Mouse (Mus musculus): ENCODE measurements around the gene 4930467E23Rik.
"Not testable (repeated sequence)": the region's sequence is repeated elsewhere in the genome, so short reads cannot be mapped to it uniquely, and the experiment has no call there.

4930467E23Rik gene

DNA sequence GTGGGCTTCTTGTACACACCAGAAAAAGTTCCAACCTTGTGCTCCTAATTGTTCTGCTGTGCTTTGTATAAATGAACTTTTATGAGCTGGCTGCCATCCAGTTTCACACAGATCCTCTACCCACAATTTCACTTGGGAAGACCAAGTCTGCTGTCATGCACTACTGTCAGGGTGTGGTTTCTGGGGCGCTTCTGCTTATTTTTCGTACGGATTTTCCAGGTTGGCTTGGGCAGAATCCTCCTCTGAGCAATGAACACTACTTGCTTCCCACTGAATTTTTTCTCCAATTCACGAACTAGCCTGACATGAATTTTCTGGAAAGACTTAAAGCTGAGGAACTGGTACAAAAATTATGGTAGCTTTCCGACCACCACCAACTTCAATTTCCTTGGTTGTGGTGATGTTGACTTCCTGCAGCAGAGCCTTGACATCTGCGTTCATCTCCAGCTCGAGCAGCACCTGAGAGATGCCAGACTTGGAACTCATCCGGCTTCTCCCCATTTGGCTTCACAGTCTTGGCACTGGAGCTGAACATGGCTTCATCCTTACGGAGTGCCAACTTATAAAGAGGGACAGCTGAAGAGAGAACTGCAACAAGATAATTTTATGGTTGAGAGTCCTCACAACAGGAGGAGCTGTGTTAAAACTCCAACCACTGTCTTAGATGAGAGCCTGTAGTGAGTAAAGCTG lies 18.1 kb upstream of the 4930467E23Rik start:
- DNase-seq (ENCODE audit: low spot score in 2 of 2), result not testable (repeated sequence)

DNA sequence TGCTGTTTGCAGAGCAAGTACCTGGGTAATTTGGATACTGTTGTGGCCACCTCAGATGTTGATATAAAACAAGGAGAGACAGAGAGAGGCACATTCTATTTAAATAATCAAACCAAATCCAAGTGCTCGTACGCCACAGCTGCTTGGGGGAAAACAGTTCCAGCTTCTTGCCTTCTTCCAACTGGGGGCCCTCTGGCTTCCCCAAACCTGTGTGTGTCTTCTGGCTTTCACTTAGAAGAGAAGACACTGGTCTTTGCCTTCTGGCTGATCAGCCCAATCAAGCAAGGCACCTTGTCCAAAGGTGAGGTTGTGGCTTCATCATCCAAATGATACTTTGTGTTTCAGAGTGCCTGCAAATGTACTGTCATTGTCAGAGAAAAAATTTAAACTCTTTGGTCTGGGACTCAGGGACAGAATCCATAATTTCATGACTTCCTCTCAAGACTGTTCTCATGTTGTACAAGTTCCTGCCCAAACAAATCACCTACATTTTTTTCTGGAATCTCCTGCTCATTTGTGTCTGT lies 17.1 kb upstream of the 4930467E23Rik start:
- not testable (repeated sequence) for DNase-seq (ENCODE audit: low spot score in 2 of 2)

DNA sequence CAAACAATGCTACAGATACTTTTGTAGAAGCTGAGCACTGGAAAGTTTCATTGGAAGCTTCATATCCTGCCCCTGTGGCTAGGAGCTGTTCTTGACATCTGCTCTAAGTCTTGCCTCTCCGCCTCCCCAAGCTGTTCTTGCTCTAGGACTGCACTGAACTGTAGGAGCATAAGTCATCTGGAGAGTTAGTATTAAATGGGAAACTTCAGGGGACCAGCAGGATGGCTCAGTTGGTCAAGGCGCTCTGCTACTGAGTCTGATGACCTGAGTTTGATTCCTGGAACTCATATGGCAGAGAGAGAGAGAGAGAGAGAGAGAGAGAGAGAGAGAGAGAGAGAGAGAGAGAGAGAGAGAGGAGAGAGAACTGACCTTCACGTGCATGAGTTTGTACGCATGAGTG lies 16.6 kb upstream of the 4930467E23Rik start:
- DNase-seq (ENCODE audit: low spot score in 2 of 2), result not testable (repeated sequence)

DNA sequence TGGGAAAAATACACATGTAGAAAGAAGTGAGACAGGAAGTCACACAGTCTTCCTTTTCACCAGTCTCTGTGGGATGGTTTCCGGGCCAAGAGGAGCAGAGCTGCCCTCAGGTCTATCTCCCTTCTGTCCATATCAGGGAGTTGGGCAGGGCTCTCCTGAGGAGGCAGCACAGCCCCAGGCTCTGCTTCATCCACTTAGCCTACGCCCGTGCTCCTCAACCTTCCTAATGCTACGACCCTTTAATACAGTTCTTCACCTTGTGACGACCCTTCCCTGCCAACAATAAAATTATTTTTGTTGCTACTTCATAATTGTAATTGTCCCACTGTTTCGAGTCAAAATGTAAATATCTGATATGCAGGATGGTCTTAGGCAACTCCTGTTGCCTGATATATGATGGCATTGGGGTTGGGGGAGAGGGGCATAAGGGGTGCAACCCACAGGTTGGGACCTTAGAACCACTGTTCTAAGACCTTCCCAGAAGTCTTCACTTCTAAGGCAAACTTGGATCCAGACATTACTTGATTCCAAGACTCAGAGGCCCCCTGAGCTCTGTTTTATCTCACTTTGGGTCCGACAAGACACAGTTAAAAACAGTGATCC lies 16.0 kb upstream of the 4930467E23Rik start:
- not testable (repeated sequence) for DNase-seq (ENCODE audit: low spot score in 2 of 2)

DNA sequence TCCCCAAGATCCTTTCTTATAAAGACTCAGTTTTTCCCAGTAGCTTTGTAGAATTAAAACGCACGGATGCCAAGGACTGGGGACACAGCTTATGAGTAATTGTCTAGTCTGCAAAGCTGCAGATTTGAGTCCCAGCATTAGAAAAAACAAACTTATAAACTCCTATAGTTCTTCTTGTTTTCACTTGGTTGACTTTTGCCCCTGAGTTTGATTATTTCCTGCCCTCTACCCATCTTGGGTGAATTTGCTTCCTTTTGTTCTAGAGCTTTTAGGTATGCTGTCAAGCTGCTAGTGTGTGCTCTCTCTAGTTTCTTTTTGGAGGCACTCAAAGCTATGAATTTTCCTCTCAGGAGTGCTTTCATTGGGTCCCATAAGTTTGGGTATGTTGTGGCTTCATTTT lies 14.9 kb upstream of the 4930467E23Rik start:
- not testable (repeated sequence) for DNase-seq (ENCODE audit: low spot score in 2 of 2)

DNA sequence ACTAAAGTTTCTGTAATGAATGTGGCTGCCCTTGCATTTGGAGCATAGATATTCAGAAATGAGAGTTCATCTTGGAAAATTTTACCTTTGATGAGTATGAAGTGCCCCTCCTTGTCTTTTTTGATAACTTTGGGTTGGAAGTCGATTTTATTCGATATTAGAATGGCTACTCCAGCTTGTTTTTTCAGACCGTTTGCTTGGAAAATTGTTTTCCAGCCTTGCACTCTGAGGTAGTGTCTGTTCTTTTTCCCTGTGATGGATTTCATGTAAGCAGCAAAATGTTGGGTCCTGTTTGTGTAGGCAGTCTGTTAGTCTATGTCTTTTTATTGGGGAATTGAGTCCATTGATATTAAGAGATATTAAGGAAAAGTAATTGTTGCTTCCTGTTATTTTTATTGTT lies 14.1 kb upstream of the 4930467E23Rik start:
- DNase-seq (ENCODE audit: low spot score in 2 of 2), result not testable (repeated sequence)

DNA sequence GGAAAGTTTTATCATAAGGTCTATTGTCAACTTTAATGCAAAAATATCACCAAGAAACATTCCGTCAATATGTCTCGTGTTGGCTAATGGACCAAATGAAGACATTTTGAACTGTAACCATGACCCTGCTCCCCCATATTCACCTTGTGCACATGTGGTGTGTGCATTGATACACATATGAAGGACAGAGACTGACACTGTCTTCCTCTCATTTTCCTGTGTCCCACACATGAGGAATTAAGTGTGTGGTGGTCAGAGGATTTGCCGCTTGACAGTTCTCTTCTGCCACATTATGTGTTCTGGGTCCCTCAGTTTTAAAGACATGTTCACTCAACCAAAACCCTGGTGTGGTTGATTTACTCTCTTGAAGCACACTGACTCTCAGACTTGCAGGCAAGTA lies 11.5 kb upstream of the 4930467E23Rik start:
- peak in 1 of 2 experiments; percentile 38 for DNase-seq (ENCODE audit: low spot score in 2 of 2)

DNA sequence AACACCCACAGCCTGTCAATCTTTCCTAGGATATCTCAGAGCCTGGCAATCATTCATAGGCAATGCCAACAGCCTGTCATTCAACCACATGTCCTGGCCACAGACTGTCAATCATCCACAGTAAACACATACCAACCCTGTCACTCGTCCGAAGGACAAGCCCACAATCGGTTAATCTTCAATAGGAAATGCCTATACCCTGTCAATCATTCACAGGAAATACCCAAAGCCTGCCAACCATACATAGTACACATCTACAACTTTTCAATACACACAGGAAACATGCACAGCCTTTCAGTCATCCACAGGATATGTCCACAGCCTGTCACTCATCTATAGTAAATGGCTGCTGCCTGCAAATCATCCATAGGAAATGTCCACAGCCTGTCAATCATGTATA lies 9.9 kb upstream of the 4930467E23Rik start:
- peak in 1 of 2 experiments; percentile 46 for DNase-seq (ENCODE audit: low spot score in 2 of 2)

DNA sequence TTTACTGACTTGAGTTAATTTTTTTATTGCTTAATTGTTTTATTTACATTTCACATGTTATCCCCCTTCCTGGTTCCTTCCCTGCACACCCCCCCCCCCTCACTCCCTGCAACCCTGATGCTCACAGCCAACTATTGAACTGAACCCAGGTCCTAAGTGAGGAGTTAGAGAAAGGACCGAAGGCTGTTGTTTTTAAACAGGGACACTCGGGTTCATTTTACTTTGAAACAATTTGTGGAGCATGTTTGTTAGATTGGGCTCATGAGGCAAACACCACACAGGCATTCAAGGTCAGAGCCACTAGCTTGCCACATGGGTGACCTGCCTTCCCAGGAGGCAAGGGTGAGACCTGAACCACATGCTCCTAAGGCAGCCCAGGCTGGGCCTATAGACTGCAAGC lies 4.5 kb upstream of the 4930467E23Rik start:
- not testable (repeated sequence) for DNase-seq (ENCODE audit: low spot score in 2 of 2)

DNA sequence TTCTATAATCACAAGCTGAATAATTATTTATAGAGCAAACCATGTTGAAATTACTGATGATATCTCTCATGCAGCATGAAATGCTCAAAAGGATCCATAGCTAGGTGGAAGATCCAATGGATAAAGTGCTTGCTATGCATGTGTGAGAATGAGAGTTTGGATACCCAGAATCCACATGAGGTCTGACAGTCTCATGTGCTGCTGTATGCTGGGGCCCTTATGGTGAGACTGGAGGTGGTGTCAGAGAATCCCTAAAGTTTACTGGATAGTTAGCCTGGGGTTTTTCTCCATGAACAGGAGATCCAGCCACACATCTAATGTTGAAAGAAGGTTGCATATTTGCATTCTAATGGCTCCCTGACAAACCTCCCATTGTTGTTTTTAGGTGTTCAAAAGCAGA lies 22.4 kb downstream of the 4930467E23Rik start:
- DNase-seq (ENCODE audit: low spot score in 2 of 2), result not testable (repeated sequence)

DNA sequence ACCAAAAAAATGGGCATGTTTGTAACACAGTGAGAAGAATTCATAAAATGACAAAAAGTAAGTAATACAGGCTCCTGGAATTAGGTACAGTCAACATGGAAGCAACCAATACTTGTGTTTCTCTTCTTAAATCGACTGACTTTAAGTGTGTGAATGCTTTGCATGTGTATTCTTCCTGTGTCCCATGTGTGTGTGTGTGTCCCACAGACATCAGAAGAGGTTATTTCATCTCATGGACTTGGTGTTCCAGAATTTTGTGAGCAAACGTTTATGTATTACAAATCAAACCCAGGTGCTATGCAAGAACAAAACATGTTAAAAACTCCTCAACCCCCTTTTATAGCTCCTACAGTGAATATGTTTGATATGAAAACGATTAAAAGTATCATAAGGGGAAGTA lies 24.8 kb downstream of the 4930467E23Rik start:
- peak in 1 of 2 experiments; percentile 6 for DNase-seq (ENCODE audit: low spot score in 2 of 2)

DNA sequence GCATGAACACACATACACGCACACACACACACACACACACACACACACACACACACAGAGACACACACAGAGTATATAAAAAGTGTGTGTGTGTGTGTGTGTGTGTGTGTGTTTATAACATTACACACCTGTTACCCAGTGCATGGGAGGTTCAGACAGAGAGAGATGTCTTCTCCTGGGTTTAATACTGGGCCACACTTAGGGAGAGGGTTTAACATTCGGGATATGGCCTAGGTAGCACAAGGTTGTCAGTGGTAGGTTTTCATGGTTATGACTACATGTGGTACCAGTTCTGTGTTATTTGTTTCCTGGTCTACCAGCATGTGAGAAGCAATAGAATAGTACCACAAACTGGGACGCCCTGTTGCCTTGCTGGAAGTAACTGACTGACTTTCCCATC lies 25.6 kb downstream of the 4930467E23Rik start:
- DNase-seq (ENCODE audit: low spot score in 2 of 2), result not testable (repeated sequence)

DNA sequence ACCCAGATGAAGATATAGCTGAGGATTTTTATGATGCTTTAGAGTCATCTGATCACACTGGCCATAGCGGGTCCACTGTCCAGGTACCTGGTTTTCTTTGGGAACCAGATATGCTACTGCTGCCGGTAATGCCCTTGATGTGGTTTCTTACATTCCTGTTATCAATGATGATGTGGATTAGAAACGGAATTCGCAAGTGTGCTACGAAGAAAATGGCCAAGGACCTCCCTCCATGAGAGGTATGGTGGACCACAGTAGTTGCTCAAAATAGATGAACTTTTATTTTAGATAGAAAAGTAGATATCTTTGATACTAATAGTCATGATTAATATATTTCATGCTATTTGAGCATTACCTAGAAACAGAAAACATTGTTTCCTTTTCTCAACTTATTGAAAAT lies 32.3 kb downstream of the 4930467E23Rik start:
- not testable (repeated sequence) for DNase-seq (ENCODE audit: low spot score in 2 of 2)

DNA sequence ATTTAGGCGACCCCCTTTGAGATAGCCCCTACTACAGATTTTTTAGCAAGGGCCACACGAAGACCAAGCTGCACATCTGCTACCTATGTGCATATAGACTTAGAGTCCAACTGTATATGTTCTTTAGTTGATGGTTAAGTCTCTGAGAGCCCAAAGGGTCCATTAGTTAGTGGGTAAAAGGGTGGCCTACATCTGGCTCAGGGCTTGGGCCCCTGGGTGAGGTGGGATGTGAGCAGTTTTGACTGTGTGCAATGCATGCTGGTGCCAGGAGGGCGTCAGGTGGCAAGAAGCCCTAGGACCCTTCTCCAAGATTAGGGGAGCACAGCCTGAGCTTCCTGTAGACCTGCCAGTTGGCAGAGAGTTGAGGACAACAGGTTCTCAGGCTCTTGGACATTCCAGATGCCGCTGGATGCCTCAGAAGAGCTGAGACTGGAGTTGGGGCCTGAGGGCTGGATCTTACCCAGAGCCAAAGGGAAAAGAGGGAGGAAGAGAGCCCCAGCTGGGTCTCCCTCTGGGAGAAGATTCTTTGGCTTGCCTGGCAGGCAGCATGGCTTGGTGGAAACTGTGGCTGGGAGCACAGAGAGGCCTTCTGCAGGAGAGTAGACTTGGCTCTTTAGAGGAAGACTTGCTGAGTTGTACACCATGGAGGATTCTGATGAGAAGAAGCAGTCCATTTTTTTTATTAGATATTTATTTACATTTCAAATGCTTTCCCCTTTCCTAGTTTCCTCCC lies 33.6 kb downstream of the 4930467E23Rik start:
- DNase-seq (ENCODE audit: low spot score in 2 of 2), result not testable (repeated sequence)

DNA sequence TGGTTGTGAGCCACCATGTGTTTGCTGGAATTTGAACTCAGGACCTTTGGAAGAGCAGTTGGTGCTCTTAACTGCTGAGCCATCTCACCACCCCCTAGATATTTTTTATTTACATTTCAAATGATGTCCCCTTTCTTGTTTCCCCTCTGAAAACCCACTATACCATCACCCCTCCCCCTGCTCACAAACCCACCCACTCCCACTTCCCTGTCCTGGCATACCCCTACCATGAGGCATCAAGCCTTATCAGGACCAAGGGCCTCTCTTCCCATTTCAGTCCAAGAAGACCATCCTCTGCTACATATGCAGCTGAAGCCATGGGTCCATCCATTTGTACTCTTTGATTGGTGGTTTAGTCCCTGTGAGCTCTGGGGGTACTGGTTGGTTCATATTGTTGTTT lies 36.2 kb downstream of the 4930467E23Rik start:
- DNase-seq (ENCODE audit: low spot score in 2 of 2), result peak in 1 of 2 experiments; percentile 16

DNA sequence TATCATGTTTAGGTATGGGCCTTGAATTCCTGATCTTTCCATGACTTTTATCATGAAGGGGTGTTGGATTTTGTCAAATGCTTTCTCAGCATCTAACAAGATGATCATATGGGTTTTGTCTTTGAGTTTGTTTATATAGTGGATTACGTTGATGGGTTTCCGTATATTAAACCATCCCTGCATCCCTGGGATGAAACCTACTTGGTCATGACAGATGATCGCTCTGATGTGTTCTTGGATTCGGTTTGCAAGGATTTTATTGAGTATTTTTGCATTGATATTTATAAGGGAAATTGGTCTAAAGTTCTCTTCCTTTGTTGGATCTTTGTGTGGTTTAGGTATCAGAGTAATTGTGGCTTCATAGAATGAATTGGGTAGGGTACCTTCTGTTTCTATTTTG lies 44.1 kb downstream of the 4930467E23Rik start:
- DNase-seq (ENCODE audit: low spot score in 2 of 2), result not testable (repeated sequence)

DNA sequence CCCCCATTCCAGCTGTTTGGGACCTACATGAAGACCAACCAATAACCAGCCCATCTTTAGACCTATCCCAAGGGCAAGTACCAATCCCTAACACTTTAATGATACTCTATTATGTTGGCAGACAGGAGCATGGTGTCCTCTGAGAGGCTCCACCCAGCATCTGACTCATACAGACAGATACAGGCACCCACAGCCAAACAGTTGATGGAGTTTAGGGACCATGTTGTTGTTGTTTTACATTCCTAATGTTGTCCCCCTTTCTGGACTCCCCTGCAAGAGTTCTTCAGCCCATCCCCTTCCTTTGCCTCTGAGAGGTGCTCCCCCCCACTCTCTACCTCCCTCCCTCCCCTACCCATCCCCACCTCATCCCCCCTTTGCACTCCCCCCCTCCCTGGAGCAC lies 46.9 kb downstream of the 4930467E23Rik start:
- not testable (repeated sequence) for DNase-seq (ENCODE audit: low spot score in 2 of 2)

DNA sequence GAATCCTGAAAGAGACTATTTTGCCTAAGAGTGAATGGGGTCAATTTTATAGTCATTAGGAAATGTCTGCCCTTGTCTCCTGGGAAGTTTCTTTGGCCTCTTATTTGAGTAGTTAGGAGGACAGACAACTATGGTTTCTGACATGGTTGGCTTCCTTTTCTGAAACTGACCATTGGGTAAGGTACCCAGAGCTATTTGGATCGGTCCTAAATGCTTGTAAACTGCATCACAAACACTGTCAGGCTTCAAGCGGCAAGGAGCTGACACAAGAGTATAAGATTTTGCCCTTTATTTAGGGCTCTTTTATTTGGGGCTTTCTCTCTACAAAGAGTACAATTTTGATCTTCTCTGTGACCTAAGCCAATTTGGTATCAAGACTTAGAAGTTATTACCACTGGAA lies 48.1 kb downstream of the 4930467E23Rik start:
- DNase-seq (ENCODE audit: low spot score in 2 of 2), result not testable (repeated sequence)

DNA sequence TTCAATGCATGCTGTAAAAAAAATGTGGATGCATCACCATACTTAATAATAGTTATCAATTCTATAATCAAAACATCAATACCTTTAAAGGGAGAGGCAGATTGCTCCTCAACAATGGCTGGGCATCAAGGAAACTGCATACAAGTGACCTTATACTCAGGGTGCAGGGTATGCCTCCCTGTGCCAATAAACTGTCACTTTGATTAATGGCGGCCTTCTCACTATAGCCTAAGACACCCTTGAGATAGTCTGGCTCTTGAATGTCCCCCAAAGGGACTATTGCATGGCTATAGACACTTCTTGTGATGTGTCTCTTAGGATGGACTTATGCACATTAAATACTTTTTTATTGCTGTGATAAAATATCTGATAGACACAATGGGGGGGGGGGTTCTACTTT lies 48.8 kb downstream of the 4930467E23Rik start:
- not testable (repeated sequence) for DNase-seq (ENCODE audit: low spot score in 2 of 2)

DNA sequence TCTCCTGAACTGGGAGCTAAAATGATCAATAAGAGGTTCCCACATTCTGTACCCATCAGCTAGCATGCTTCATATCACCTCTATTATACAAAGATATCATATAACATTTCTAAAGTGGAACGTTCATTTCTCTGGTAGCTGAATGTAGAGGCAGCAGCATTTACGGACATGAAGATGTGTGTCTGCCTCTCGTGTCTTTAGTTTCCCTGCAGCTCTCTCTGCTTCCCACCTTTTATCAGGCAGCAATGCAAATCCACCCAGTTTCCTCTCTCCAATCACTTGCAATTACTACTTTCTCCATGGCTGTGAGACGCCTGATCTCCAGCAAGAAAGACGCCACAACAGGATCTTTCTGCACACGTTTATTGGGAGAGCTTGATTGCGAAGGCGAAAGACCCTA lies 49.5 kb downstream of the 4930467E23Rik start:
- DNase-seq (ENCODE audit: low spot score in 2 of 2), result not testable (repeated sequence)

DNA sequence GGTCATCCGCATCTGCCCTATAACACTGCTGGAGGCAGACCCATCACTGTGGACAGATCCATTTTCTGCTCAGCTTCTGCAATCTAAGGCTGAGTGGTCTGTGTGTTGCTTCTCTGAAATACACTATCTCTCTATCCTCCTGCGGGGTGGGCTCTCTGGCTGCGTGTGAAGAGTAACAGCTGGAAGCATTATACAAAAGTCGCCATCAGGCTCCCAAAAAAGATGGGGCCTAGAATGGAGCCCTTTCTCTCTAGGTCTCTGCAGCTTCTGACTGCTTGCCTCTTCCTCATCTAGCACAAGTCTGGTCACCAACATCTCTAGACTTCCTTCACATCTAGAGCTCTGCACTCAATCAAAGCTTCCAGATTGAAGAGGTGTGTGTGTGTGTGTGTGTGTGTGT lies 50.8 kb downstream of the 4930467E23Rik start:
- DNase-seq (ENCODE audit: low spot score in 2 of 2), result not testable (repeated sequence)

DNA sequence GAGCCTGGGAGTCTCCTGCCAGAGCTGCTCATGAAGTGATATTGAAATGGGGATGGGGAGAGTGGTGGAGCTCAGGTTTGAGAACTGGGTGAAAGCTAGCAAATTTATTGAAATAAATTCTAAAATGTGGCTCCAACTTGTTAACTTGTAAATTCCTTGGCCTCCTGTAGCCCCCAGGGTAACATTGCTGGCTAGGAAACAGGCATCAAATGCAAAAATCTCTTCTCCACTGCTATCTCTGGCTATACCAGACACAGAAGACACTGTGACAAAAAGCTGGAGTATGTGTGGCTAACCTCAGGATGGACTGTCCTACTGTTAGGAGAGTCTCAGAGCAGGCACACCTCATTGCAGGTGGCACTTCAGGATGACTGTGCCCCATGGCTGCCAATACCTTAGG lies 51.3 kb downstream of the 4930467E23Rik start:
- not testable (repeated sequence) for DNase-seq (ENCODE audit: low spot score in 2 of 2)

All from frontal cortex, postnatal 25 days (tissue).